Mouse (Mus musculus) adrenal gland, postnatal 25 days (tissue): ENCODE data around the gene Bak1. TPM values are rescaled to one million over a fixed set of nuclear protein-coding genes. Genes with fewer than 3 reads are reported as not detected.
"Not testable (repeated sequence)": the region's sequence is repeated elsewhere in the genome, so short reads cannot be mapped to it uniquely, and the experiment has no call there.

ENCODE experiments used
- DNase-seq: peaks from one replicate; pipeline ENCODE4 v3.0.0; 2021; ENCODE audit warnings: mixed read lengths
- total RNA-seq: library from RNA; stranded (reverse); gene quantifications from 2 replicates; pipeline ENCODE4 v1.2.3, GENCODE M21; 2021

Bak1 gene
- total RNA-seq, 1 experiment from 2014 or later, result 43.8 TPM

DNA sequence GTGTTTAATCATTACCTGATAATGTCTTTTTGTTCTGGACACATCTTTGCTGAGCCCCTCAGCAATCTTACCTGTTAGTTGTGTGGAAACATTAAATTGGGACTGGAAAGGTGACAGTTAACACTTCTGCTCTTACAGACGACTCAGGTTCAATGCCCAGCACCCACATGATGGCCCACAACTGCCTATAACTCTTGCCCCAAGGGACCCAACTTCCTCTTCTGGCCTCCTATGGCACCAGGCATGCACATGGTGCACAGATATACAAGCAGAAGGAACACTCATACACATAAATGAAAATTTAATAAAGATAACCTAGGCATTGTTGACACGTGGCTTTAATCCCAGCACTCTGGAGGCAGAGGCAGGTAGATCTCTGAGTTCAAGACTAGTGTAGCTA lies 49.4 kb downstream of the Bak1 start:
- DNase-seq, result no peak

DNA sequence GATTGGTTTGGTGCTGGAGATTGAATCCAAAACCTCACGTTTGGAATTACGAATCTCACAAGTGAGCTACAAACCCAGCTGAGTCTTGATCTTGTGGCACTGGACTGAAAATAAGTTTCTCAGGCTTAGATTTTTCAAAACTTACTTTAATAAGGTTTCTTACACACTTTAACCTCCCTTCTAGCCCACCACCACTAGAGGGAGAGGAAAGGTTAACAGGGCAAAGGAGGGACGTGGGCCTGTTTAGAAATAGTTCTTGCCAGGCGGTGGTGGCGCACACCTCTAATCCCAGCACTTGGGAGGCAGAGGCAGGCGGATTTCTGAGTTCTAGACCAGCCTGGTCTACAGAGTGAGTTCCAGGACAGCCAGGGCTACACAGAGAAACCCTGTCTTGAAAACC lies 51.5 kb downstream of the Bak1 start:
- not testable (repeated sequence) for DNase-seq

- DNase-seq, result no peak
Observed at GRCm38 (mm10) chr17:26975415-26975814, 53.4 kb downstream of the Bak1 start.

DNA sequence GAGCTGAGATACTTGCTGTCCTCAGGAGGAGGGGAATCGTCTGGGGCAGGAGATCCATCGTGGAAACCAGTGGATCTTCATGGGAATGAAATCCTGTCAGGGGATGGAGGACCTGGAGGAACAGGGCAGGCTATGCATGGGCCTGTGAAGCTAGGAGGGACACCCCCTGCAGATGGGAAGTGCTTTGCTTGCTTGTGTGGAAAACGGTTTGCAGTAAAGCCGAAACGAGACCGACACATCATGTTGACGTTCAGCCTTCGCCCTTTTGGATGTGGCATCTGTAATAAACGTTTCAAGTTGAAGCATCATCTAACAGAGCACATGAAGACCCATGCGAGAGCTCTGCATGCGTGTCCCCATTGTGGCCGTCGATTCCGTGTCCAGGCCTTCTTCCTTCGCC lies 54.3 kb downstream of the Bak1 start:
- DNase-seq, result no peak

GRCm38 (mm10) chr17:26972703-26973574 lies 55.9 kb downstream of the Bak1 start, which contains the start of gene Zbtb9:
TSS of gene Zbtb9 (plus strand) at chr17:26973167.
- peak; percentile 96 for DNase-seq

DNA sequence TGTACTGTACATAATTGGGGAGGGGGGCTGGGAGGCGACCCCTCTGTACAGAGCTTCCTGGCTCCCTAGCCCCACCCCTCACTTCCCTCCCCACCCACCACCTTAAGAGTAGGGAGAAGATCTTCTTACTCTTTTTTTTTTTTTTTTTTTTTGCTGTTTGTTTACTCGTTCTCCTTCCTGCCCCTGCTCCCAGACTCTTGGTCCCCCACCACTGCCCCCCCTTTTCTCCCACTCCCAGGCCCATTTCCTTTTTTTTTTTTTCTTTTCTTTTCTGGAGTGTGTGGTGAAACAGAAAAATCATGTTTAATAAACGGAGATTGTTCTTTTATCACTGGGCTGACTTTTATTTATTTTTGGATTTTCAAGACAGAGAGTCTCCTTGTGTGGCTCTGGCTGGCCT lies 56.7 kb downstream of the Bak1 start:
- no peak for DNase-seq

- DNase-seq, result no peak
Observed at GRCm38 (mm10) chr17:26971247-26971905, 57.4 kb downstream of the Bak1 start.

DNA sequence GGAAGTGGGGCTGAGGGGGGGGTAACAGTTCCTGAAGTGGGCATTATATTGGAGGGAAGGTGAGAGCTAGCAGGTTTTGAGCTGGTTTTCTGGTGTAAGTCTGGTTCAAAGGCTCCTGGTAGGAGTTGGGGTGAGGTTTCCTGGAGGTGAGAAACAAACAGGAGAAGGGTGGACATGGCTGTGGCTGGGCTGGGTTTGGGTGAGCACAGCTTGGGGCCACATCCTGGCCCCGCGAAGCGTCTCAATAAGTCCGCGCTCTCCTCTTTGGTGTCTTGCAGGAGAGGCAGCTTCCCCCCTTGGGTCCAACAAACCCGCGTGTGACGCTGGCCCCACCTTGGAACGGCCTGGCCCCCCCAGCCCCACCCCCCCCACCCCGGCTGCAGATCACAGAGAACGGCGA lies 58.6 kb downstream of the Bak1 start:
- no peak for DNase-seq

Other genes with a start within 250 kb of the Bak1 start
- gene Bnip1, start 247.9 kb downstream of the Bak1 start, total RNA-seq, result 27.8 and 30.6 TPM in 2 replicates
- gene Nkx2-5, start 184.0 kb downstream of the Bak1 start, total RNA-seq, result not detected in 2 replicates
- 3.5 and 4.0 TPM in 2 replicates for gene Kifc5b, start 111.9 kb downstream of the Bak1 start, total RNA-seq
- 29.8 and 44.1 TPM in 2 replicates for gene Phf1, start 96.0 kb downstream of the Bak1 start, total RNA-seq
- 150 and 153 TPM in 2 replicates for gene Cuta, start 89.4 kb downstream of the Bak1 start, total RNA-seq
- gene Syngap1, start 87.8 kb downstream of the Bak1 start, total RNA-seq, result 25.9 and 26.7 TPM in 2 replicates
- 5.1 and 8.0 TPM in 2 replicates for gene Zbtb9, start 55.8 kb downstream of the Bak1 start, total RNA-seq
- gene Itpr3, start 28.3 kb upstream of the Bak1 start, total RNA-seq, result 6.1 and 7.4 TPM in 2 replicates
- 212 and 245 TPM in 2 replicates for gene Uqcc2, start 104.9 kb upstream of the Bak1 start, total RNA-seq
- gene Ip6k3, start 138.8 kb upstream of the Bak1 start, total RNA-seq, result 0.52 and 1.6 TPM in 2 replicates
- 80.7 and 81.1 TPM in 2 replicates for gene Lemd2, start 175.5 kb upstream of the Bak1 start, total RNA-seq